Mouse (Mus musculus) forebrain, postnatal 0 days (tissue): ENCODE measurements around the gene Notch4. TPM values are rescaled to one million over a fixed set of nuclear protein-coding genes. Genes with fewer than 3 reads are reported as not detected.

Source experiments
- ATAC-seq: fragments of 200-750 bp; cut with Nextera tagmentation; 2 replicates; pipeline ENCODE4 v1.8.0; 2017; ENCODE audit warnings: mild to moderate bottlenecking, moderate library complexity
- DNase-seq: peaks from one replicate; pipeline ENCODE4 v3.0.0-alpha.2; 2015
- H3K27ac ChIP-seq: fragments of 300-500 bp; sonication (generic); 2 replicates; pipeline ENCODE4 v1.5.1; 2014; ENCODE audit warnings: low read depth, mild to moderate bottlenecking, antibody characterized with exemption, low read length, moderate library complexity, mixed read lengths
- H3K27me3 ChIP-seq: fragments of 300-500 bp; sonication (generic); 2 replicates; pipeline ENCODE4 v1.6.1; 2014; ENCODE audit warnings: mild to moderate bottlenecking, low read length, mixed read lengths; ENCODE audit not compliant: insufficient read depth
- H3K36me3 ChIP-seq: fragments of 300-500 bp; sonication (generic); 2 replicates; pipeline ENCODE4 v1.6.1; 2014; ENCODE audit warnings: mild to moderate bottlenecking, moderate library complexity; ENCODE audit not compliant: insufficient read depth
- H3K4me1 ChIP-seq: fragments of 300-500 bp; sonication (generic); 2 replicates; pipeline ENCODE4 v1.6.1; 2014; ENCODE audit warnings: antibody characterized with exemption; ENCODE audit not compliant: insufficient read depth
- H3K4me2 ChIP-seq: fragments of 300-500 bp; sonication (generic); 2 replicates; pipeline ENCODE4 v1.6.1; 2014; ENCODE audit warnings: low read depth, mild to moderate bottlenecking, moderate library complexity
- H3K4me3 ChIP-seq: fragments of 300-500 bp; sonication (generic); 2 replicates; pipeline ENCODE4 v1.5.1; 2014; ENCODE audit warnings: low read depth, low read length, mixed read lengths
- H3K9ac ChIP-seq: fragments of 300-500 bp; sonication (generic); 2 replicates; pipeline ENCODE4 v1.6.1; 2014; ENCODE audit warnings: mild to moderate bottlenecking
- H3K9me3 ChIP-seq: fragments of 300-500 bp; sonication (generic); 2 replicates; pipeline ENCODE4 v1.6.1; 2016; ENCODE audit warnings: low read length
- CTCF ChIP-seq: sonication (generic); IDR thresholded peaks from 2 replicates; pipeline ENCODE4 v1.5.1; 2016; ENCODE audit warnings: antibody characterized with exemption, control low read depth, low read depth
- WGBS: fragments of 180-500 bp; shearing (Covaris S2); extraction: QIAGEN DNeasy Blood & Tissue Kit; methylation state at CpG from one replicate; pipeline ENCODE4 v1.1.7; 2014; 5-methylcytosine and 5-hydroxymethylcytosine counted together
- polyA plus RNA-seq: library from polyadenylated mRNA; unstranded; fragments of >200 nt; fragmentation: Nextera tagmentation; extraction: Ambion mirVana; gene quantifications from 2 replicates; pipeline ENCODE4 v1.2.1, GENCODE M21; 2015
- total RNA-seq: library from RNA; depleted of rRNA; stranded (reverse); fragments of >200 nt; gene quantifications from 2 replicates; pipeline ENCODE4 v1.2.3, GENCODE M21; 2014

The Notch4 gene
- total and polyA plus RNA-seq, 2 experiments from 2014 or later = 5.5 to 16.0 TPM

- Histone ChIP-seq H3K36me3 (peaks cover 3% of the 10 kb centered on the region; the same call in 1 of the 2 replicates), H3K9me3 (no peaks in the 10 kb centered on the region), H3K4me2 (no peak within 1 kb of the TSS), H3K27me3 (no peaks in the 10 kb centered on the region), H3K9ac (no peak within 1 kb of the TSS), H3K4me1 (peaks cover 25% of the 10 kb centered on the region), H3K27ac (no peak within 1 kb of the TSS), H3K4me3 (no peak within 1 kb of the TSS)
- ATAC-seq (no peak), DNase-seq (no peak)
- WGBS = 36% methylated on average over 7 of the region's 7 CpGs
- TF ChIP-seq CTCF = no peak
These were observed 25.6 kb downstream of the Notch4 start, which contains the start of gene Gpsm3 for GRCm38 (mm10) chr17:34589681-34590101. Gene Gpsm3, plus strand, starts transcription at chr17:34589806.

DNA sequence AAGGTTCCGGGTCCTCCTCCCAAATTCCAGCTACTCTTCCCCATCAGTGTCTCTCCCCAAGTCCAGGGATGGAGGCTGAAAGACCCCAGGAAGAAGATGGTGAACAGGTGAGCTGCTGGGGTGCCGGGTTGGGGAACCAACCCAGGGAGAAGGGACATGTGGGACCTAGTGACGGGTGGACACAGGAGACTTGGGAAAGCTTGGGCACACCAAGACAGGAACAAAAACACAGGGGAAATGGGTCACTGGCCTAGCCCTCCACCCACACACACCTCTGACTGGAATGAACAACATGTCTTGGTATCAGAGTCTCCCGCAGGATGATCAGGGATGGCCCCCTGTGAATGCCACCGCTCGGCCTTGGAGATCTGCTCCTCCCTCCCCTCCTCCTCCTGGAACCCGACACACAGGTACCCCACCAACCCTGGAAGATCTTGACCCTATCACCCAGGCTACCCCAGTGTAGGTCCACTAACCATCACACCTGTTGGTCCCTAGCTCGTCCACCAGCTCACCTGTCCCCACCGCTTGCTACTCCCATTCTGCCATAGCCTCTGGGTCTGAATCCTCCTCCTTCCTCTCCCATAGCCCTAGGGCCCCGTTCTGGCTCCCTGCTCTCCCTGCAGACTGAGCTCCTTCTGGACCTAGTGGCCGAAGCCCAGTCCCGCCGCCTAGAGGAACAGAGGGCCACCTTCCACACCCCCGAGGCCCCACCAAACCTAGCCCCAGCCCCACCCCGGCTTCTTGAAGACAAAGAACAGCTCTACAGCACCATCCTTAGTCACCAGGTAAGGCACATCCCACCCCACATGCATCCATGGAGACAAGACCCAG lies 26.3 kb downstream of the Notch4 start:
- no peak overlapping the region for H3K4me3 ChIP-seq
- no peak overlapping the region; the same call in 1 of the 2 replicates for H3K4me2 ChIP-seq
- no peak for ATAC-seq
- peaks cover 10% of the 10 kb centered on the region for H3K36me3 ChIP-seq
- H3K4me1 ChIP-seq = peaks cover 25% of the 10 kb centered on the region
- WGBS = 78% methylated on average over 15 of the region's 15 CpGs
- H3K27me3 ChIP-seq = no peaks in the 10 kb centered on the region
- no peak overlapping the region for H3K9ac ChIP-seq
- no peak for TF ChIP-seq CTCF
- H3K27ac ChIP-seq = no peak overlapping the region
- no peak for DNase-seq
- no peaks in the 10 kb centered on the region for H3K9me3 ChIP-seq

DNA sequence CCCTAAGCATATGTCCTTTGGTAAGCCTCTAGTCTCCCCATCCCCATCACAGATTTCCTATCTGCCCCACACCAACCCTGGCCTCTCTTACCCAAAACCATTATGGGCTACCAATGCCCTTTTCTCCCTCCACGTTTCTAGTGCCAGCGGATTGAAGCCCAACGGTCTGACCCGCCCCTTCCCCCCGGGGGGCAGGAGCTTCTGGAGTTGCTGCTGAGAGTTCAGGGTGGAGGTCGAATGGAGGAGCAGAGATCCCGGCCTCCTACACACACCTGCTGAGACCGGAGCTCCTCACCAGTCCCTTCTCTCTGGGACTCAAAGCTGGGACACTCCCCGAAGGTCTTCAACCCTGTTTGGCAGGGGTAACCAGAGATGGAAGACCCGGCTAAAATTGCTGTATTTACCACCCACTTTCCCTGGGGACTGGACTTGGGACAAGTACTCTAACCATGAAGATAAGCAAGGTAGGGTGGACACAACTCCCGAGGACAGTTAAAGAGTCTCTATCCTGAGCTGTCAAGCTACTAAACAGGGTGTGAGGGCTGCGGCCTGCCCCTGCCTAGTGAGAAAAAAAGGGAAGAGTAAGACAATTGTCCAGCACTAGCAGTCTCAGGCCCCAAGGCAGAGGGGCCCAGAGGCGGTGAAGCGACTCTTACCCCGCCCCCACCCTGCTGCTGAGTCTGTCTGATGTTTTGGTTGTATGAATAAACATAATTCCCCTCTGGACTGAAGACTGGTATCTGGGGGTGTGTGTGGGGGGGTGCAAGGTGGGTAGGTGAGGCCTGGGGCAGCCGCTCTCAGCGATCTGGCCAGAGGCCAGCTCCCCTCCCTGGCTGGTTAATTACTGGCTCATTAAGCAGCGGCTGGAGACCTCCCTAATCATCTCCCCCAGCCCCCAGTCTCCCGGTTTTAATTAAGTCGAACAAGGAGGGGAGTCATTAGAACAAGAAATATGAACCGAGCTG lies 27.2 kb downstream of the Notch4 start, which contains the start of gene Pbx2:
Gene Pbx2 (plus strand): TSS at position 238 of the 965 bp plus-strand sequence.
- ATAC-seq (no peak), DNase-seq (peak; percentile 41)
- Histone ChIP-seq H3K36me3 (peaks cover 17% of the 10 kb centered on the region), H3K4me1 (peaks cover 18% of the 10 kb centered on the region), H3K27me3 (no peaks in the 10 kb centered on the region), H3K4me2 (peak within 1 kb of the TSS; percentile 93), H3K9me3 (no peaks in the 10 kb centered on the region), H3K9ac (peak within 1 kb of the TSS; percentile 94), H3K4me3 (peak within 1 kb of the TSS; percentile 89), H3K27ac (peak within 1 kb of the TSS; percentile 97)
- 1% methylated on average over 21 of the region's 21 CpGs for WGBS
- no peak for TF ChIP-seq CTCF

GRCm38 (mm10) chr17:34591994-34592375 lies 27.9 kb downstream of the Notch4 start:
- H3K4me1 ChIP-seq = peaks cover 16% of the 10 kb centered on the region
- under 1% methylated on average over 26 of the region's 35 CpGs for WGBS

GRCm38 (mm10) chr17:34592581-34593549 lies 28.8 kb downstream of the Notch4 start:
- H3K4me2 ChIP-seq = peak overlapping the region; percentile 93
- H3K36me3 ChIP-seq = peaks cover 17% of the 10 kb centered on the region
- DNase-seq = peak; percentile 57
- no peak for TF ChIP-seq CTCF
- H3K27ac ChIP-seq = peak overlapping the region; percentile 97
- peak overlapping the region; percentile 89 for H3K4me3 ChIP-seq
- H3K9ac ChIP-seq = peak overlapping the region; percentile 94
- WGBS = 3% methylated on average over 31 of the region's 32 CpGs
- ATAC-seq = peak; percentile 39
- H3K9me3 ChIP-seq = no peaks in the 10 kb centered on the region
- H3K4me1 ChIP-seq = peaks cover 14% of the 10 kb centered on the region
- no peaks in the 10 kb centered on the region for H3K27me3 ChIP-seq

More at GRCm38 (mm10) chr17:34591994-34592375, 27.9 kb downstream of the Notch4 start:
- peak overlapping the region; percentile 97 for H3K27ac ChIP-seq
- peak; percentile 91 for DNase-seq
- H3K27me3 ChIP-seq = no peaks in the 10 kb centered on the region
- ATAC-seq = peak; percentile 35
- no peak for TF ChIP-seq CTCF
- peaks cover 17% of the 10 kb centered on the region for H3K36me3 ChIP-seq
- peak overlapping the region; percentile 94 for H3K9ac ChIP-seq
- H3K4me2 ChIP-seq = peak overlapping the region; percentile 93
- no peaks in the 10 kb centered on the region for H3K9me3 ChIP-seq
- peak overlapping the region; percentile 89 for H3K4me3 ChIP-seq
